Mouse (Mus musculus): ENCODE results near the gene Camk2b. TPM values are rescaled to one million over a fixed set of nuclear protein-coding genes. Genes with fewer than 3 reads are reported as not detected.

Gene Camk2b
- polyA plus RNA-seq, 1 experiment from 2014 or later = 0.59 TPM

- DNase-seq = no peak
These were observed 16.0 kb downstream of the Camk2b start for GRCm38 (mm10) chr11:6050066-6050560.

GRCm38 (mm10) chr11:6048208-6048607, 18.0 kb downstream of the Camk2b start:
- no peak for DNase-seq
- TF ChIP-seq CTCF (IDR thresholded peaks at IDR 0.05; ENCODE audit: low read depth) = no peak
- H3K27me3 ChIP-seq (ENCODE audit: insufficient read depth, low read length) = no peaks in the 10 kb centered on the region
- H3K4me2 ChIP-seq = no peak overlapping the region
- WGBS = 59% methylated on average over 9 of the region's 9 CpGs
- no peak overlapping the region for H3K27ac ChIP-seq (ENCODE audit: low read depth)
- no peaks in the 10 kb centered on the region for H3K4me1 ChIP-seq (ENCODE audit: insufficient read depth)
- H3K9me3 ChIP-seq (ENCODE audit: low read depth, low read length) = no peaks in the 10 kb centered on the region
- no peak overlapping the region for H3K4me3 ChIP-seq (ENCODE audit: low read depth, low read length)
- H3K36me3 ChIP-seq (ENCODE audit: insufficient read depth) = no peaks in the 10 kb centered on the region
- no peak overlapping the region for H3K9ac ChIP-seq
- ATAC-seq (ENCODE audit: insufficient read depth) = no peak

More at GRCm38 (mm10) chr11:6050066-6050560, 16.0 kb downstream of the Camk2b start:
- Histone ChIP-seq H3K9ac (no peak overlapping the region), H3K27me3 (ENCODE audit: insufficient read depth, low read length) (no peaks in the 10 kb centered on the region), H3K27ac (ENCODE audit: low read depth) (no peak overlapping the region), H3K36me3 (ENCODE audit: insufficient read depth) (no peaks in the 10 kb centered on the region), H3K4me2 (no peak overlapping the region), H3K9me3 (ENCODE audit: low read depth, low read length) (no peaks in the 10 kb centered on the region), H3K4me1 (ENCODE audit: insufficient read depth) (no peaks in the 10 kb centered on the region), H3K4me3 (ENCODE audit: low read depth, low read length) (no peak overlapping the region)
- ATAC-seq (ENCODE audit: insufficient read depth) = no peak
- TF ChIP-seq CTCF (IDR thresholded peaks at IDR 0.05; ENCODE audit: low read depth) = no peak
- 77% methylated on average over 4 of the region's 4 CpGs for WGBS

- Histone ChIP-seq H3K4me3 (ENCODE audit: low read depth, low read length) (no peak overlapping the region), H3K9ac (no peak overlapping the region), H3K36me3 (ENCODE audit: insufficient read depth) (no peaks in the 10 kb centered on the region), H3K27ac (ENCODE audit: low read depth) (no peak overlapping the region), H3K27me3 (ENCODE audit: insufficient read depth, low read length) (no peaks in the 10 kb centered on the region), H3K9me3 (ENCODE audit: low read depth, low read length) (no peaks in the 10 kb centered on the region), H3K4me1 (ENCODE audit: insufficient read depth) (no peaks in the 10 kb centered on the region), H3K4me2 (no peak overlapping the region)
- WGBS = 71% methylated on average over 7 of the region's 7 CpGs
- ATAC-seq (ENCODE audit: insufficient read depth) = no peak
- DNase-seq = no peak
- TF ChIP-seq CTCF (IDR thresholded peaks at IDR 0.05; ENCODE audit: low read depth) = no peak
These were observed 27.2 kb downstream of the Camk2b start for GRCm38 (mm10) chr11:6038929-6039328.

- H3K4me1 ChIP-seq (ENCODE audit: insufficient read depth) = no peaks in the 10 kb centered on the region
- no peak overlapping the region for H3K9ac ChIP-seq
- no peaks in the 10 kb centered on the region for H3K36me3 ChIP-seq (ENCODE audit: insufficient read depth)
- 83% methylated on average over 7 of the region's 7 CpGs for WGBS
- ATAC-seq (ENCODE audit: insufficient read depth) (no peak), DNase-seq (no peak)
- TF ChIP-seq CTCF (IDR thresholded peaks at IDR 0.05; ENCODE audit: low read depth) = no peak
- no peak overlapping the region for H3K4me2 ChIP-seq
- H3K9me3 ChIP-seq (ENCODE audit: low read depth, low read length) = no peaks in the 10 kb centered on the region
- H3K27me3 ChIP-seq (ENCODE audit: insufficient read depth, low read length) = no peaks in the 10 kb centered on the region
- H3K27ac ChIP-seq (ENCODE audit: low read depth) = no peak overlapping the region
- no peak overlapping the region for H3K4me3 ChIP-seq (ENCODE audit: low read depth, low read length)
These were observed 28.5 kb downstream of the Camk2b start for GRCm38 (mm10) chr11:6037686-6038085.

GRCm38 (mm10) chr11:6037198-6037597, 29.0 kb downstream of the Camk2b start:
- no peaks in the 10 kb centered on the region for H3K9me3 ChIP-seq (ENCODE audit: low read depth, low read length)
- DNase-seq = no peak
- no peaks in the 10 kb centered on the region for H3K36me3 ChIP-seq (ENCODE audit: insufficient read depth)
- no peak overlapping the region for H3K27ac ChIP-seq (ENCODE audit: low read depth)
- H3K4me3 ChIP-seq (ENCODE audit: low read depth, low read length) = no peak overlapping the region
- no peak overlapping the region for H3K4me2 ChIP-seq
- H3K27me3 ChIP-seq (ENCODE audit: insufficient read depth, low read length) = no peaks in the 10 kb centered on the region
- H3K4me1 ChIP-seq (ENCODE audit: insufficient read depth) = no peaks in the 10 kb centered on the region
- ATAC-seq (ENCODE audit: insufficient read depth) = no peak
- no peak for TF ChIP-seq CTCF (IDR thresholded peaks at IDR 0.05; ENCODE audit: low read depth)
- WGBS = 76% methylated on average over 7 of the region's 7 CpGs
- no peak overlapping the region for H3K9ac ChIP-seq

- Histone ChIP-seq H3K9ac (no peak overlapping the region), H3K4me1 (ENCODE audit: insufficient read depth) (no peaks in the 10 kb centered on the region), H3K9me3 (ENCODE audit: low read depth, low read length) (no peaks in the 10 kb centered on the region), H3K4me2 (no peak overlapping the region), H3K36me3 (ENCODE audit: insufficient read depth) (no peaks in the 10 kb centered on the region), H3K4me3 (ENCODE audit: low read depth, low read length) (no peak overlapping the region), H3K27ac (ENCODE audit: low read depth) (no peak overlapping the region), H3K27me3 (ENCODE audit: insufficient read depth, low read length) (no peaks in the 10 kb centered on the region)
- 74% methylated on average over 4 of the region's 4 CpGs for WGBS
- no peak for DNase-seq
- TF ChIP-seq CTCF (IDR thresholded peaks at IDR 0.05; ENCODE audit: low read depth) = no peak
- ATAC-seq (ENCODE audit: insufficient read depth) = no peak
These were observed 29.7 kb downstream of the Camk2b start for GRCm38 (mm10) chr11:6036477-6036876.

- no peak for ATAC-seq (ENCODE audit: insufficient read depth)
These were observed 30.6 kb downstream of the Camk2b start for GRCm38 (mm10) chr11:6035521-6035920.

GRCm38 (mm10) chr11:6034740-6035139, 31.4 kb downstream of the Camk2b start:
- H3K4me2 ChIP-seq = no peak overlapping the region
- H3K9me3 ChIP-seq (ENCODE audit: low read depth, low read length) = no peaks in the 10 kb centered on the region
- ATAC-seq (ENCODE audit: insufficient read depth) = no peak
- no peaks in the 10 kb centered on the region for H3K27me3 ChIP-seq (ENCODE audit: insufficient read depth, low read length)
- no peak for TF ChIP-seq CTCF (IDR thresholded peaks at IDR 0.05; ENCODE audit: low read depth)
- no peaks in the 10 kb centered on the region for H3K36me3 ChIP-seq (ENCODE audit: insufficient read depth)
- 73% methylated on average over 2 of the region's 2 CpGs for WGBS
- DNase-seq = no peak
- no peak overlapping the region for H3K27ac ChIP-seq (ENCODE audit: low read depth)
- H3K4me3 ChIP-seq (ENCODE audit: low read depth, low read length) = no peak overlapping the region
- H3K9ac ChIP-seq = no peak overlapping the region
- no peaks in the 10 kb centered on the region for H3K4me1 ChIP-seq (ENCODE audit: insufficient read depth)

More at GRCm38 (mm10) chr11:6035521-6035920, 30.6 kb downstream of the Camk2b start:
- Histone ChIP-seq H3K4me1 (ENCODE audit: insufficient read depth) (no peaks in the 10 kb centered on the region), H3K27me3 (ENCODE audit: insufficient read depth, low read length) (no peaks in the 10 kb centered on the region), H3K36me3 (ENCODE audit: insufficient read depth) (no peaks in the 10 kb centered on the region), H3K9me3 (ENCODE audit: low read depth, low read length) (no peaks in the 10 kb centered on the region), H3K4me2 (no peak overlapping the region), H3K4me3 (ENCODE audit: low read depth, low read length) (no peak overlapping the region), H3K27ac (ENCODE audit: low read depth) (no peak overlapping the region), H3K9ac (no peak overlapping the region)
- peak; percentile 3 for DNase-seq
- WGBS = 67% methylated on average over 3 of the region's 3 CpGs
- no peak for TF ChIP-seq CTCF (IDR thresholded peaks at IDR 0.05; ENCODE audit: low read depth)

Measured in lung, embryonic 14.5 days (tissue).